Mouse (Mus musculus): ENCODE measurements at regions not wholly inside any gene's neighbourhood (a gene's known extent, or its start where the extent isn't known, plus 50 kb on each side); places are given as distances from the start of the nearest gene placed in this dataset.

DNA sequence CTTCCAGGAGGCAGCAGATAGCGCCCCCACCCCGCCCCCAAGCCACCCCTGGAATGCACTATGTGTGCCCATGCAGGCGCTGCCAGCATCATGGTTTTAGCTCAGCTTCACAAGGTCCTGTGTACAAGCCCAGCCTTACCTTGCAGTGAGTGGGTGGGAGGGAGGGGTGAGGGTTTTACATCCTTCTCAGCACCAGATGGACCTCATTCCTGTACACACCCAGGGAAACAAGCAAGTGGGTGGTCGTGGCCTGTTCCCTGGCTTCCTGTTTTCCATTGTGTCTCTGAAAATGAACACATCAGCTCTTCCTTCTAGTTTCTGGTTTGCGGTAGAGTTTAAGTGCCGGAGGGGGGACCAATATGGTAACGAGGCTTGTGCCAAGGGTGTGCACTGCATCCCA, 438.2 kb downstream of the Zfp536 start:
- no peak for DNase-seq (ENCODE audit: low read depth in 2 of 2, low spot score in 2 of 2)

DNA sequence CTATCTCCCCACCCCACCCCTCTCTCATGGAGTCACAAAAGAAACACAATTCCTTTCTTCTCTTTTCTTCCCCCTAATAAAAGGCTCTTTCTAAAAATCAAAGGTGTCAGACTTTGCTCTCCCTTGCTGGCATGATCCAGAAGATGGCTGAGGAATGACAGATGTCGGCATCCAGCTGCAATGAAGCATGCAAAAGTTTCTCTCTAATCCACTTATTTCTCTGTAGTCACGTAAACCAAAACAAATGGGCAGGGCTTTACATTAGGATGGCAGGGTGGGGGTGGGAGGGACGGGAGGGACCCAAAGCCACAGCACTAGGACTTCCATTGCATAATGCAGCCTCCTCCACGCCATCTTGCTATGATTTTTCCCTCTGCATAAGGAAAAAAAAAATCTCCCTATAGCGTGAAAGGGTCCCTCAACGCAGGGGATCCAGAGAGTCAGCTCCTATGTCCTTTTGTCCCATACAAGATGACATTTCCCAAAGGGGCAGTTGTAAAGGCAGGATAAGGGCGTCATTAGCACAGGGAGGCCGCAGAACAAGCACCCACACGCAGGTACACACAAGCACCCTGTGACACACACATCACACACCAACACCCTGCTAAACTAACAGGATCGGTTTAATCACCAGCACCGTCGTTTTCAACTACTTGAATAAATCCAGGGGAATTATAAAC, 437.1 kb downstream of the Zfp536 start:
- DNase-seq (ENCODE audit: low read depth in 2 of 2, low spot score in 2 of 2) = no peak

DNA sequence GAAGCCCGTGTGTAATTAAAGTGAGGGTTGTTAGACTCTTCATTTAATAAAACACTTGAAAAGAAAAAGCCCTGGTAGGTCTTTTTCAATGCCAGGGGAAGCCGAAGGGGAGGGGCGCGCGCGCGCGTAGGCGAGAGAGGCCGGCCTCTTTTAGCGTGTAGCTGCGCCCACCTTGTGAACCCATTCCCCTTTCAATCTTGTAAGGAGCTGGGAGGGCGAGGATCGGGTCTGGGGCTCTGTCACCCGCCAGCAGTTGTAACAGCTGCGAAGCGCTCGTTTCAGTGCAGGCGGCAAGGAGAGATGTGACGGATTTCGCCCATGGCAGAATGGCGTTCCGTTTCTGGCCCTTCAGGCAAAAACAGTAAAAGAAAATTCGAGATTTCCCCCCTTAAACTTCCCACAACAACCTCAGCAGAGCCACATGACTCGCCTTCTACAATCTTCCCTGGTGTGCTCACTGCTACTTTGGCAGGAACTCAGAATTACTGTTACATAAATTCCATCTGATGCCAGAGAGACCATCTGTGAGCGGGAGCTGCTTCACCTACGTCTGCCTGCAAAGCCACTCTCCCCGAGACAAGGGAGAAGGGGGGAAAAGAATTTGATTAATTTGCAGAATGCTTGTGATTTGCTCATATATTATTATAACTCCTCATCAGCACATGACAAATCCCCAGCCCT, 436.4 kb downstream of the Zfp536 start:
- DNase-seq (ENCODE audit: low read depth in 2 of 2, low spot score in 2 of 2) = no peak

DNA sequence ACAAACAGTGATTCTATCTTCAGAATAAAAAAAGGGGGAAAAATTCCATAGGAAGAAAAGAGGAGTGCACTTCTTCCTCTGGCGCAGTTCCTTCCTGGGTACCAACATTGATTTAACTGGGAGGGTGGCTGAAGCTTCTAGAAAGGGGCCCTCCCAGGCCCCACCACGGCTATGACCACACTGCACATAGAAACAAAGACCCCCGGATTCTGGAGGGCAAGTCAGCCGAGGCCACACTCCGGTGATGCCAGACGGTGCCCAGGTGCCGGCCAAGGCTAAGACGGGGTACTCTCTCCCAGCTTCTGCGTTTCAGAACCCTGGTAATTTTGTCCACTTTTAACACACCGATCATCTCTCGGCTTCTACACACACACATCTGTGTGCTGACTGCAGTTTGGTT, 435.8 kb downstream of the Zfp536 start:
- DNase-seq (ENCODE audit: low read depth in 2 of 2, low spot score in 2 of 2) = no peak

DNA sequence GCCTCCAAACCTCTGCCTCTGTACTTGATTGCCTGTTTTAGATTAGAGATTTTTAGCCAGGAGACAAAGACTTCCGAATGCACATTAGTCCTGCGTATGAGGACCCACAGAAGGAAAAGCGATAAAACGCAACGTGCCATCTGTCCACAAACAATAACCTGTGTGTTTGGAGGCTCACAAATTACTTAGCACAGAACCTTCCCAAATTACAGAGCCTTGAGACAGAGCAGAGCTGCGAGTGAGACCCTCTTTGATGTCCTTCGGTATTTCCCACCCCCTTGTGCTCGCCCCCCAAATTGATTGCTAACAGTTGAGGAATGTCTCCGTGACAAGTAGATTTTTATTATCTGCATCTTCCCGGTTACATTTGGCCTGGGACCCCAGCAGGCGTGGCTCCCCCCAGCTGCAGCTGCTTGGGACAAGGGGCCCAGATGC, 435.4 kb downstream of the Zfp536 start:
- DNase-seq (ENCODE audit: low read depth in 2 of 2, low spot score in 2 of 2) = no peak

DNA sequence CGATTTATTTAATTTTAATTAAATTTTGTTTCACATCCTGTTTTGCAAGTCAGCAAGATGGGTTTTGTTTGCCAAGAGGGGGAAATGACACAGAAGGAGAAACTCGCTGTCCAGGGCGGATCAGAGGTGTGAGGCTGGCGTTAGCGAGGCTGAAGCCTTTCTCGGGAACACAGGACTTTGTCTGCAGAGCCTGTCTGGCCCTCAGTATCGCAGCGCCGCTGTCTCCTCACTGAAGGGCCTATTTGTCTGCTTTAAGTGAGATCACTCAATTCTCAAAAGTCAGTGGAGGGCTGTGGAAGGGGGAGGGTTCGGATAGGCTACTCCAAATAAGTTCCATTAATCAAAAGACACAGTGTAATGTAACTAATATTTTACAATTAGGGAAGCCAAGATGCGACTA, 430.8 kb downstream of the Zfp536 start:
- DNase-seq (ENCODE audit: low read depth in 2 of 2, low spot score in 2 of 2) = no peak

DNA sequence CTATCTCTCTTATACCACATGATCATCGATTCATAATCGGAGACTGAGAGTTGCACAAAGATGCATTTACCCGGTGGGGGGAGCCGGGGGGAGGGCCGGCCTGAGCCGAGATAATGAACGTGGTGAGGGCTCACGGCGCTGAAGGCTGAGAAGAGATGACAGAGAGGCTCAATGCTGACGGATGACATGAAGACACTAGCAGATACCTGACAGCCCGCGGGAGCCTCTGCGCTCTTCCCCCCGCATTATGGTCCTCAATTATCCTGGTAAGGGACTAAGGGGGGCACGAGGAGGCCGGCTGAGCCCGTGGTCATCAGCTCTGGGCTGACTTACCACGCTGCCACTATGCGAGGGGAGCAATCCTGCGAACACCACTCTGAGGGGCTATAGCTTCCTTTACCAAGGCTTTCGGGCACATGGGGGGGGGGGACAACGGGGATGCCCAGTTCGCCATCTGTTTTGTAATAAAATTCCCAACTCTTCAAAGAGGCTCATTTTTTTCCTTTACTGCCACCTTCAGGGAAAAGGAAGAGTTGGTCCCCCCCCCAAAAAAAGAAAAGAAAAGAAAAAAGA, 430.3 kb downstream of the Zfp536 start:
- DNase-seq (ENCODE audit: low read depth in 2 of 2, low spot score in 2 of 2) = no peak

DNA sequence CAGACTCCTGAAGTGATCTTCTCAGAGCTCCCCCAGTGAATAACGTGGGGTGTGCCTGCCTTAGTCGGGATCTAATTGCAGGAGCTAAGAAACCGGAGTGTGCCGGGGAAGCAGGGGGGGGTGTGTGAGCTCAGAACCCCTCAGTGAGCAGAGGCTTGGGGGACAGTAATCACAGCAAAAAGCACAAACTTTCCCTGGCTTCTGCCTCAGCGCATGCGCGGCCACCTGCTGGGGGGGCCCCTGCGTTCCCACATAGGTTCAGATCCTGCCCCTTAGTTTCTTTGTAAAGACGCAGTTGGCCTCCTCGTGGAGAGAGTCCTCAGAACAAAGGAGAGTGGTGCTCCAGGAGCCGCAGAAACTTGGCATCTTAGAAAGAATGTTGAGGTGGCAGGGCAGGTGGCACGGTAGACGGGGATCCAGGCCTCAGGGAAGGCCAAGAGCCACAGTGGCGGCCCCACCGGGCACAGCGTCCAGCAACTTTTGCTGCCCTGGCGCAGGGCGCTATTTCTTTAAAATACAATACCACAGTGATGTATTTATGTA, 429.7 kb downstream of the Zfp536 start:
- no peak for DNase-seq (ENCODE audit: low read depth in 2 of 2, low spot score in 2 of 2)

DNA sequence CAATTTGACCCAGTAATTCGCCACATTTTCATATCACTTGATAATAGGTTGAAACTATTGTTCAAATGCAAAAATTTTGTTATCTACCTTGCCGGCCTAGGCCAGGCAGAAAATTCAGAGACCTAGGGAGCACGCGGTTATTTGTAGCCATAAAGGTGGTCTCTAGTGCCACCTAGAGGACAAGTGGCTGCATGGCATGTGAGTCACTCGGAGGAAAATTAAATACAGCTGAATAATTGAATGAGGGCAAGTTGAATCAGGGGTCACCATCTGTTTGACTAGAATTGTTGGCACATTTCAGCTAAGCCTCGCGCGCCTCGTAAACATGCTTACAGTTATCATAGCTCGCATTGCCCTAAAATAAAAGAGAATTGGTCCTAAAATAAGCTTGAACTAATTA, 427.4 kb downstream of the Zfp536 start:
- peak in 1 of 2 experiments; percentile 11 for DNase-seq (ENCODE audit: low read depth in 2 of 2, low spot score in 2 of 2)

DNA sequence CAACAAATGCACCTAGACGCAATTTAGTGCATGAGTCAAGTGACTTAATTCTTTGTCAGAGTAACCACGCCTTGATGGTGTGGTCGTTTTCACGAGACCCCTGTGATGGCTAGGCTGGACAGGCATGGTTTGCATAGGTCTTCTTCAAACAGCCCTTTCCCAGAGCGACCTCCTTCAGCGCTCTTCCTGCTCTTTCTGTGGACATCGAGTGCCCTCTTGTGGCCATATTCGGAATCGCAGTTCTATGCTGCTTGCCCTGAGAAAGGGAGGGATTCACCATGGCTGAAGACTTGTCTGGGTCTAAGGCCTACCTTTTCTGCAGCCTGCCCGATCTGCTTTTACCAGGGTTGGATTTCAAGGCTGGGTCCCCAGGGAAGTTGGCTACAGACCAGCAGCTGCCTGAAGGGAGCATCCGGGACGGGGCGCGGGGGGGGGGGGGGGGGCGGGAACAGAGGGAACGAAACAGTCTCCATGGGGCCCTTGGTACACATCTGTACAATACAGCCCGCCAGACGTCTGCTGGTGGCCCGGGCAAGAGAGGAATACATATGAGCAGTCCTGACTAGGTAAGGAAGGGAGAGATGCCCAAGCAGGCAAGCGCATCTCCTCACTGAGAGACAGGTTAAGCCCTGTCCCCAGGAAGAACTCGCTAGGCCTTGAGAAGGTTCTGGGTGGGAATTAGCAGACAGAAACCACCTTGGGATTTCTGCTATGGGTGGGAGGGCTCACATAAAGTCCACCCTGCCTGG, 415.6 kb downstream of the Zfp536 start:
- peak; percentile 59 to 69 for DNase-seq (ENCODE audit: low read depth in 2 of 2, low spot score in 2 of 2)

DNA sequence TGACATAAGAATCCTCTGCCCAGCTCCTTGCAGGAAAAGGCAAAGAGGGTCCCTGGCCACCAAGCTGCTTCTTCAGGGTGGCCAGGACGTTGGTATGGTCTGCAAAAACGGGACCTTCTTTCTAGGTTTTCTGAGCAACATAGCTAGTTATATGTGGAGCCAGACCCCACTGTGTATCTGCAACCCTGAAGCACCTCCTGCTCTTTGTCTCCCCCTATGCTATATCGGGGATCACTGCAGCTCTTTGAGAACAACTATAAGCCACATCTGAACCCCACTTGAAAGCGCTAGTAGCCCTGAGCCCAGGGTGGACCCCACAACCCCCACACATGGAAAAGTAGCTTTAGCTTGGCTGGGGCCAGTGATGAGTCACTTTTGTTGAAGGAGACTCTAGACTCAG, 414.9 kb downstream of the Zfp536 start:
- no peak for DNase-seq (ENCODE audit: low read depth in 2 of 2, low spot score in 2 of 2)

DNA sequence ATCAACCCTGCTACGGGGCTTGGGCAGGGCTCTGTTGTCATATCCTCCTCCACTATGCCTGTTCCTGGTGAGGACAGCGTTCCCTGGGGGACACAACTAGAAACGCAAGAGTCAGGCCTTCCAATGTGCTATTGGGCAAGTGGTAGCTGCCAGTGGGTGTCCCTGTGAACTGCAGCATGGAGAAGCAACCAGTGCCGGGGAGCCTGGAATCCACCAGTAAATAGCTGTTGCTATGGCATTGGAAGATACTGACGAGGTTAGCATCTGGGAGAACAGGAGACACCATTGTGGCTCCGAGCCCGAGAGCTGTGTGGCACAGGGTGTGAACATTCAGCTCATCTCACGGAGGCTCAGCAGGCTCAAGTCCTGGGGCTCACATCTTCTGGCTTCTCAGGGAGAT, 414.0 kb downstream of the Zfp536 start:
- no peak for DNase-seq (ENCODE audit: low read depth in 2 of 2, low spot score in 2 of 2)

DNA sequence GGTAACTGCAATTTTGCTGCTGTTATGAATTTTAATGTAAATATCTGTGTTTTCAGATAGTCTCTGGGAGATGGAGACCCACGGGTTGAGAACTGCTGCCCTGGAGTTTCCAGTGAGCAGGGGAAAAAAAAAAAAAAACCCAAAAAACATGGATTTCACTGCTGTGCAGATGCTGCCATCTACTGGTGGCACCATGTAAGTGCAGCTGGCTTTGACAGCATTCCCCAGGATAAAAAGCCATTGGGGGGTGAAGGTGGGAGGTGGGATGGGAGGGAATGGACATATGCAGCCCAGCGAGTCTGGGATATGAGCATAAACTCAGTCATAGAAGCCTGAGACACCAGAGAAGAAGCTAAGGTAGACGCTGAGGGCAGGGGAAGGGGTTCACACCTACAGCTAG, 413.3 kb downstream of the Zfp536 start:
- no peak for DNase-seq (ENCODE audit: low read depth in 2 of 2, low spot score in 2 of 2)

DNA sequence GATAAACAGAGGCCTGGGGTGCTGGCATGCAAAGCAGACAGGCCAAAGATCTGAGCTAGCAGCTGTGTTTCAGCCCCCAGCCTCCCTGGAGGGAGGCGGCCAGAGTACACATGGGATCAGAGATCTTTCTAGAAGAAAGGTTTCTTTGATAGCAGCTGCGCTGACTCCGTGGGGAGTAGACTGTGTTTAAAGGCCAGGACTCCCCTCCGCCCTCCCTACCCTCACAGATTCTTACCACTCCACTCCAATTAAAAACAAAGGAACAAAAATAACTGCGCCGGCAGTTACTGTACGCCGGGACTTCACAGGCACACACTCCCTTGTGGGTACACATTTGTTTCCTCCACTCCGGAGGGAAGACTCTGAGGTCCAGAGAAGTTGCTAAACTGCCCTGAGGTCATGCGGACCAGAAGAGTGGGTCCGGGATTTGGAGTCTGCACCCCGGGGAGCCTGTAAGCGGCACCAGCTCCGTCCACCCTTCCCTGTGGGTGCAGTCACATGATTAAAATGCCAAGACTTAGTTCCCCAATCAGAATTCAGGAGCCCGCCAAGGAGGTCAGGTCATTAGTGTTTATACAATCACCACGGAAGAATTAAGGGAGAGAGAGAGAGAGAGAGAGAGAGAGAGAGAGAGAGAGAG, 411.5 kb downstream of the Zfp536 start:
- DNase-seq (ENCODE audit: low read depth in 2 of 2, low spot score in 2 of 2) = no peak

DNA sequence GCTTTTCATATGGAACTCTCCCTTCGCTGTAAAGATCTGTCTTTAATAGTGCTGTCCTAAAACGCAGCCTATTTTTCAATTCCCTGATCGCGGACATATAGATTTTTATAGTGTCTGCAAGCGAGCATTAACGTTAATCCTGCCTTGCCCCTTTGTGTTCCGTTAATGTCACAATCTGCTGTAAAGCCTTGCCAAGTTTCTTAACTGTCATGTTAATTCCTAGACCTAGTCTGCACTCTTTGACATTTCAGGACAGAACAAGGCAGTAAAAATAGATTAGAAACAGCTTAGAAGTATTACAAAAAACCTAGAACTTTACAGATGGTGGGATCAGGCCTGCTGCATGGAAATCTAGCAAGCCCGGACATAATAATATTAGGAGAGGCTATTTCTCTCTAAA, 410.6 kb downstream of the Zfp536 start:
- no peak for DNase-seq (ENCODE audit: low read depth in 2 of 2, low spot score in 2 of 2)

DNA sequence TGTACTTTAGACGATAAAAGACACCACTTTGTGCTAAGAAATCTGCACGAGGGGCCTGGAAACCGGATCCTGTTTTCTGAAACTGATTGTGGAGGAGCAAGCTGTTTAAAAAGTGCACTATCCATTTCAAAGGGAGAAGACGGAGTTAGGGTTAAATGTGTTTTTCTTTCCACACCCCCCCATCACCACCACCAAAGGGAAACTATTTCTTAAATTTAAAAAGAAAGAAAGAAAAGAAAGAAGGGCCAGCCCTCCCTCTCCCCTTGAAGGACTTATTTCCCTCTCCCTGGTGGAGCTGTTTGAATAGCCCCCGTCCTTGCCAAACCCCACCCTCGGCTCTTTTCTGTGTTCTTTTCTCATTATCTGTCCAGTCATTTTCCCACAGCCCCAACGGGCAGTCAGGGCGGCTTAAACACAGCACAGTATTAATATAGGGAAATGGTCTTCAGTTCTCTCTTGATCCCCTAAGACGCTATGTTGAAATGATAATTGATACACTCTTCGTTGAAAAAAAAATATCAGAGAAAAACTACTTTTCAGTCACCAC, 409.7 kb downstream of the Zfp536 start:
- DNase-seq (ENCODE audit: low read depth in 2 of 2, low spot score in 2 of 2) = no peak

DNA sequence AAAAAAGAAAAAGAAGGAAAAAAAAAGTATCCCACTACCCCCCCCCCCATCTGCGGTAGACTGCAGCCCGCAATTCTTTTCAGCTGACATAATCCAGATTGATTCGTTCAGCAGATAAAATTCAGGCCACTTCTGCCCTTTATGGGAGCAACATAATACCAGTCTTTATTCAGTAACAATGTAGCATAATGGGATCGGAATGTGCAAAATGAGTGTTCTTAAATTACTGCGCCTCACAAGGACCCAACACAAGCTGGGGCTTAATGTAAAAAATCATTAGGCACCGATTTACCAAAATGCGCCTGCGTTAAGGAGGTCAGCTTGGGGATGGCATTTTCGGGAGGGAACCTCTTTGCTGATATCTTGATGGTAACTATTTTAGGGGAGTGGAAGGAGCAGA, 409.2 kb downstream of the Zfp536 start:
- no peak for DNase-seq (ENCODE audit: low read depth in 2 of 2, low spot score in 2 of 2)

DNA sequence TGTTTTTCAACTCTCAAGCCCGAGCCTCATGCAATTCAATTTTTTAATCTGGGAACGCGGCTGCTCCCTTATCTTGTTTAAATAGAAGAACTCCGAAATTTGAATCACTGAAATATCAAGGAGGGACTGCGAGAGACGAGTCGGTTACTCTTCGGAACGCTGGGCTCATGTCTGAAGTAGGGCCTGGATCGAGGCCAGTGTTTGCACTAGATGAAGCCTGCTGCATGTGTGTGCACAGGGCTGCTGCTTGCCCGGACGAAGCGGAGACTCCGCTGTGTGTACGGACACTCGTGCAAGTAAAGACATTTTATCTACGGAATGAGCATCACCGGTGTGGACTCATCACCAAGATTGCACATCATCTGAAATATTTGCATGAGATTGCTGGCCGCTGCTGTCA, 407.4 kb downstream of the Zfp536 start:
- no peak for DNase-seq (ENCODE audit: low read depth in 2 of 2, low spot score in 2 of 2)

DNA sequence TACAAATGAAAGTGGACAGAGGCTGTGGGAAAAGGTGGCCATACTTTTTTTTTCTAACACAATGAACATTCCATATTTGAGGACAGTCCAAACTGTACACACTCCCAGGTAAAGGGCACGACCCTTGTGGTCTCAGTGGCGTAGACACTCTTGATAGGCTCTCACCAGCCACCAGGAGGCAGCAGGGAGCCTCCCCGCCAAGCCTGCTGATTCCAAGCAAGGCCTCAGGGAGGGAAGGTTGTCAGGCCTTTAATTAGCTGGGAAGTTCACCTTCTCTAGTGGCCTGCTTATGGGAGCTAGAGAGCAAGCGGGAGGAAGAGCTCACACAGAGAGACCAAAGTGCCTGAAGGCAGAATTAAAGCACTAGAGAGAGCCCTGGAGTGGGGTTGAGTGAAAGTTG, 403.7 kb downstream of the Zfp536 start:
- no peak for DNase-seq (ENCODE audit: low read depth in 2 of 2, low spot score in 2 of 2)

DNA sequence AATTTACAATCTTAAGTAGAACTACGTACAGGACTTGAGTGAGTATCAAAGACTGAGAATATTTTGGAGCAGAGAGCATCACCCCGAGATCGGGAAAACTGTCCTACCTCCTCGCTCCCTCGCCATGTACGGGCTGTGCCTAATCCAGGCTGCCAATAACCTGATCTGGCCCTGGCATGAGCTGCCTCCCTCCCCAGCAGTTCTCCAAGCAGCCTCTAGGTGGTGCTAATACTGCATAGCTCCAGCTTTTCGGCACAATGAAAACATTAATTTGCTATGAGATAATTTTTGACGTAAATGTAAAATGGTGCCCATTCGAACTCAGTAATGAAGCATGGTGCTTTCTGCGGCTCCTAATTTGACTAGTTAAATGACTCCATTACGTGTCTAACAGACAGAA, 399.6 kb downstream of the Zfp536 start:
- peak; percentile 24 to 43 for DNase-seq (ENCODE audit: low read depth in 2 of 2, low spot score in 2 of 2)

DNA sequence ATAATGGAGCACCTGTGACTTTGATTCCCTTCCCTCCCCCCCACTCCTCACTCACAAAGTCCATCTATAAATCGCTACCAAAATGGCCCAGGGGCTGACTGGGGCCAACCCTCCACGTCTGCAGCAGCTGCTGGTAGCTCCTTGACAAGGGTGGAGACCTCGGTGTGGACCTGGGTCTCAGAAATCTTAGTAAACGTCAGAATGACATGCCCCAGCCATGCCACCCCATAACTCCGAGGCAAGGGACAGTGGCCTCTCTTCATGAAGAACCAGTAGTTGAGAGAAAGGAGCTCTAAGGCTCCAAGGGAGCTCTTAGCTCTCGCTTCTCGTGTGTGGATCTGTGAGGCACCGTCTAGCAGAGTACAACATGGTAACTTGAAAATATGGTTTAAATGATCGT, 398.4 kb downstream of the Zfp536 start:
- DNase-seq (ENCODE audit: low read depth in 2 of 2, low spot score in 2 of 2) = no peak
